Mouse (Mus musculus) neural tube, embryonic 14.5 days (tissue): ENCODE results near the gene Casc3. TPM values are rescaled to one million over a fixed set of nuclear protein-coding genes. Genes with fewer than 3 reads are reported as not detected.

Experiments used
- ATAC-seq: fragments of 200-750 bp; cut with Nextera tagmentation; 2 replicates; pipeline ENCODE4 v1.8.0; 2017; ENCODE audit warnings: low read depth, mild to moderate bottlenecking, moderate TSS enrichment, moderate library complexity
- H3K27ac ChIP-seq: fragments of 300-500 bp; sonication (generic); 2 replicates; pipeline ENCODE4 v1.5.1; 2014; ENCODE audit warnings: low read depth, mild to moderate bottlenecking, control low read depth, low read length, moderate library complexity, mixed read lengths
- H3K27me3 ChIP-seq: fragments of 300-500 bp; sonication (generic); 2 replicates; pipeline ENCODE4 v1.6.1; 2014; ENCODE audit warnings: low read length; ENCODE audit not compliant: control insufficient read depth, insufficient read depth
- H3K36me3 ChIP-seq: fragments of 300-500 bp; sonication (generic); 2 replicates; pipeline ENCODE4 v1.6.1; 2014; ENCODE audit warnings: low read length, mixed read lengths; ENCODE audit not compliant: control insufficient read depth, insufficient read depth
- H3K4me1 ChIP-seq: fragments of 300-500 bp; sonication (generic); 2 replicates; pipeline ENCODE4 v1.6.1; 2014; ENCODE audit warnings: low read length; ENCODE audit not compliant: control insufficient read depth, insufficient read depth
- H3K4me2 ChIP-seq: fragments of 300-500 bp; sonication (generic); 2 replicates; pipeline ENCODE4 v1.6.1; 2014; ENCODE audit warnings: mild to moderate bottlenecking, low read depth, low read length, control low read depth
- H3K4me3 ChIP-seq: fragments of 300-500 bp; sonication (generic); 2 replicates; pipeline ENCODE4 v1.5.1; 2014; ENCODE audit warnings: low read depth, low read length, control low read depth, mixed read lengths
- H3K9ac ChIP-seq: fragments of 300-500 bp; sonication (generic); replicated peaks from 2 replicates; pipeline ENCODE4 v1.6.1; 2014; ENCODE audit warnings: low read depth, mild to moderate bottlenecking, control low read depth, low read length, mixed read lengths
- H3K9me3 ChIP-seq: fragments of 300-500 bp; sonication (generic); 2 replicates; pipeline ENCODE4 v1.6.1; 2016; ENCODE audit warnings: low read length; ENCODE audit not compliant: control insufficient read depth
- WGBS: fragments of 180-500 bp; shearing (Covaris S2); extraction: QIAGEN DNeasy Blood & Tissue Kit; methylation state at CpG from one replicate; pipeline ENCODE4 v1.1.7; 2014; 5-methylcytosine and 5-hydroxymethylcytosine counted together
- polyA plus RNA-seq: library from polyadenylated mRNA; unstranded; fragments of >200 nt; fragmentation: Nextera tagmentation; extraction: Ambion mirVana; gene quantifications from 2 replicates; pipeline ENCODE4 v1.2.1, GENCODE M21; 2014

Casc3 gene
- polyA plus RNA-seq, 1 experiment from 2014 or later: 47.9 TPM

DNA sequence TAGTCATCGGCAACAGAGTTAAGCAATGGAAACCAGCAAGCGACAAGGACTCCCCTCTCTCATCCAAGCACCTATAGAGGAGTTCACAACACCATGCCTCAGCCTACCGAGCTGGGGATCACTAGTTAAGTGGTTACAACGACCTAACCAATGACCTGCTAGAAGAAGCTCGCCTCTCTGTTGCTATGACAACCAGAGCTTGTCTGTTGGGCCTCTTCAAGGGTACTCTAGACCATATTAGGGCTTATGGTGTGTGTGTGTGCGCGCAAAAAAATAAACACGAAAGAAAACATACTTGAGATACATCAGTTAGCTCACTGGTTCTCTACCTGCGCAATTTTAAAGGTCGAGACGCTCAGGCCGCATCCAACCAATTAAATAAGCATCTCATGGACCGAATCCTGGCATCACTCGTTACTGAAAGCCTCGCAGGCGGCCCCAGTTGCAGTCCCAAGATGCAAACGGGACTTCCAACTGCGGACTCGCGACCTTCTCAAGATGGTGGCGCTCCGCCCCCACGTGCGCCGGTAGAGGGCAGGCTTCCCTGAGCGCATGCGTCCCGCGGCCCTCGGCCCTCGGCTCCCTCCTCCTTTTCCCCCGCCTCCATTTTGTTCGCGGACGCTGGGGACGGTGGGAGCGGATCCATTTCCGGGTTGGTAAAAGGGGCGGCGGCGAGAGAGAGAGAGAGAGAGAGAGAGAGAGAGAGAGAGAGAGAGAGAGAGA lies 58.5 kb downstream of the Casc3 start, which contains the start of gene Wipf2:
Wipf2 (plus strand) TSS at position 611 of the 723 bp plus-strand sequence.
- peak within 1 kb of the TSS; percentile 74 for H3K9ac ChIP-seq
- WGBS: 6% methylated on average over 41 of the region's 41 CpGs
- peak within 1 kb of the TSS; percentile 90 for H3K27ac ChIP-seq
- peak; percentile 91 for ATAC-seq
- H3K4me2 ChIP-seq: peak within 1 kb of the TSS; percentile 65
- H3K36me3 ChIP-seq: no peaks in the 10 kb centered on the region
- no peaks in the 10 kb centered on the region for H3K9me3 ChIP-seq
- no peaks in the 10 kb centered on the region for H3K27me3 ChIP-seq
- H3K4me3 ChIP-seq: peak within 1 kb of the TSS; percentile 56
- peaks cover 8% of the 10 kb centered on the region; the same call in 1 of the 2 replicates for H3K4me1 ChIP-seq

DNA sequence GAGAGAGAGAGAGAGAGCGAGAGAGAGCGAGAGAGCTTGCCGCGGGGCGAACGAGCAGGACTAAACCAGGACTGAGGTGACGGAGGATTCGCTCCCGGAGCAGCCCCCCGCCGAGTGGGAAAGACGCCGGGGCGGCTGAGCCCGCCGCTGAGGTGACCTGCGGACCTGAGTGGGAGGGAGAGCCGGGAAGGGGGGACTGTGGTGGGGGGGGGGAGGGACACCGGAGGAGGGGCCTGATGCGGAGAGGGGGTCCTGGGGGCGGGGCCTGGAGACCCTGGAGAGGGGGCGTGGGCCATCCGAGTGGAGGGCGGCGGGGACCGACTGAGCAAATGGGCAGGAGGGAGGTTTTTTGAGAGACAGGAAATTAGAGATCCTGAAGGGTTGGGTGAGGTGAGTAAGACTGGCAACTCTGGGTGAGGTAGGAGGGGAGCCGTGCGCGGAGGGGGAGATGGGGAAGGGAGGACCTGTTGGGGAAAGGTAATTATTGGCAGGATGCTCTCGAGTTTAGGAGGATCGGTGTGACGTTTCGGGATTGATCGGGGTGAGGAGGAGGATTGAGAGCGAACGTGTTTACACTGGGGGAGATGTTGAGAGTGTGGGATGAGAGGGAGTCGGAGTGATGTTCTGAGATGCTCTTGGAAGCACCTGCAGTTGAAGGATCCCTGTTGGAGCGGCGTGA lies 59.2 kb downstream of the Casc3 start:
- Histone ChIP-seq H3K4me2 (peak overlapping the region; percentile 65), H3K4me1 (peaks cover 8% of the 10 kb centered on the region; the same call in 1 of the 2 replicates), H3K9ac (peak overlapping the region; percentile 74), H3K27ac (peak overlapping the region; percentile 90), H3K36me3 (peaks cover 4% of the 10 kb centered on the region; the same call in 1 of the 2 replicates), H3K9me3 (no peaks in the 10 kb centered on the region), H3K4me3 (peak overlapping the region; percentile 56), H3K27me3 (no peaks in the 10 kb centered on the region)
- peak; percentile 73 for ATAC-seq
- WGBS: 0% methylated on average over 31 of the region's 39 CpGs

DNA sequence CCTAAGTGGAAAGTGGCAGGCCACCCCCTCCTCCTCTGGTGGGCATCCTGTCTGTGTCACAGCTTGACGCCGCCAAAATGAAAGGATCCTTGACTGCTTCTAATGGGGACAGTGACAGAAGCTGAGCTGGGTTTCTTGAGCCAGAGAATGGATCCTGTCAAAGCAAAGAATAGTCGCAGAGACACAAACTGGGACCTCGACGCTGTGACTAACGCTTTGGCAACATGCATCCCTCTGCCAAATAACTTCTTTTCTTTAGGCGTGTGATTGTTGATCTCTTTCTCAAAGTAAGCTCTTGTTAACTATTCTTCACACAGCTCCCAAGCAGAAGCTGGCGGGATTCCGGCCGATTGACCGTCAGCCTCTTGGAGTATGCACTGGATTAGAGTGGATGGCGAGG lies 62.6 kb downstream of the Casc3 start:
- peaks cover 8% of the 10 kb centered on the region; the same call in 1 of the 2 replicates for H3K36me3 ChIP-seq
- ATAC-seq: peak; percentile 12; the same call in 1 of the 2 replicates
- no peak overlapping the region for H3K9ac ChIP-seq
- H3K4me2 ChIP-seq: no peak overlapping the region
- H3K9me3 ChIP-seq: no peaks in the 10 kb centered on the region
- H3K27me3 ChIP-seq: no peaks in the 10 kb centered on the region
- peaks cover 8% of the 10 kb centered on the region; the same call in 1 of the 2 replicates for H3K4me1 ChIP-seq
- 42% methylated on average over 12 of the region's 12 CpGs for WGBS
- no peak overlapping the region for H3K4me3 ChIP-seq
- H3K27ac ChIP-seq: no peak overlapping the region

DNA sequence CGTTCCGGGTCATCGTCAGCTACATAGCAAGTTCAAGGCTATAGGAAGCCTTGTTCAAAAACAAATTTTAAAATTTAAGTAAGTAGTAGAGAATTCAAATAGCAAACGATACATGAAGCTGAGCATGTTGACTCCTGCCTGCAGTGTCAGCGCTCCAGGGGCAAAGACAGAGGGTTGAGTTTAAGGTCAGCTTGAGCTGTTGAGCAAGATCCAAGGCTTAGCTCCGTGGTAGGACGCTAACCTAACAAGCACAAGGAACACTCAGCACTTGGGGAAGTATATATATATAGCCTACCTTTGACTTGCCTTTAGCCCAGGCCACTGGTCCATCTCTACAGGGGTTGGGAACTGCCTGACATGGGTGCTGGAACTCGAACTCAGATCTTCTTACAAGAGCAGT lies 65.2 kb downstream of the Casc3 start:
- Histone ChIP-seq H3K4me2 (no peak overlapping the region), H3K9me3 (no peaks in the 10 kb centered on the region), H3K9ac (no peak overlapping the region), H3K36me3 (peaks cover 8% of the 10 kb centered on the region; the same call in 1 of the 2 replicates), H3K4me3 (no peak overlapping the region), H3K27ac (no peak overlapping the region), H3K27me3 (no peaks in the 10 kb centered on the region), H3K4me1 (no peaks in the 10 kb centered on the region)
- WGBS: 96% methylated on average over 8 of the region's 8 CpGs
- ATAC-seq: no peak

DNA sequence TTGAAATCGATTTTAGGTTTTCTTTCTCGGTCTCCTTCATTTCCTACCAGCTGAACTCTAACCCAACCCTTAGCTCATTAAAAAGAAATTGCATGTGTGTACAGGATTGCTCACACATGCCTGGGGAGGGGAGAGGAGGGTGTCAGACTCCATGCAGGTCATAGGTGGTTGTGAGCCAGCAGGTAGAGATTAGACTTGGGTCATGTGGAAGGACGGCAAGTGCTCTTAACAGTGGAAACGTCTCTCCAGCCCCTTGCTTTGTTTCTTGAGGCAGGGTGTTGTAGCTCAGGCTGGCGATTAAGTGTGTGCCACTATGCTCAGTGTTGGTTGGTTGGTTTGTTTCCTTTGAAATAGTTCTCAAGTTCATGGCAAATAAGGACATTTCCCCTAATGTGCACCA lies 66.1 kb downstream of the Casc3 start:
- H3K4me1 ChIP-seq: no peaks in the 10 kb centered on the region
- H3K27me3 ChIP-seq: no peaks in the 10 kb centered on the region
- H3K9me3 ChIP-seq: no peaks in the 10 kb centered on the region
- H3K4me2 ChIP-seq: no peak overlapping the region
- no peak overlapping the region for H3K9ac ChIP-seq
- WGBS: 82% methylated on average over 5 of the region's 5 CpGs
- no peak overlapping the region for H3K4me3 ChIP-seq
- no peak overlapping the region for H3K27ac ChIP-seq
- ATAC-seq: no peak
- H3K36me3 ChIP-seq: peaks cover 8% of the 10 kb centered on the region; the same call in 1 of the 2 replicates

DNA sequence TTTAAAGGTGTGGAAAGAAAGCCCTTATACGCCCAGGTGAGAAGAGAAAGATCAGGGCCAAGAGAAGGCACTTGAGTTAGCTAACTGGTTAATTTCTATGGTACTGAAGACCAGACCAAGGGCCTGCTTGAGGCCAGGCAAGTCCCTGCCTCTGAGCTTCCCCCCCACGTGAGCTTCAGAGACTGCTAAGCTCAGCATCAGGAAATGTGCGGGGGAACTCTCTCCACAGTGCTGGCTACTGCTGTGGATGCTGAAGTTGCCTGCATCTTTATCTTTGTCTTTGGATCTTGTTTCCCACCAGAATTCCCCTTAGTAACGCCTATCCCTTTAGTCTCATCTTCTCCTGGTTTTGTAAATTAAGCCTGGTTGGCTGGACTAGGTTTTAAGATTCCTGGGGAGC lies 66.7 kb downstream of the Casc3 start:
- WGBS: 72% methylated on average over 4 of the region's 4 CpGs

DNA sequence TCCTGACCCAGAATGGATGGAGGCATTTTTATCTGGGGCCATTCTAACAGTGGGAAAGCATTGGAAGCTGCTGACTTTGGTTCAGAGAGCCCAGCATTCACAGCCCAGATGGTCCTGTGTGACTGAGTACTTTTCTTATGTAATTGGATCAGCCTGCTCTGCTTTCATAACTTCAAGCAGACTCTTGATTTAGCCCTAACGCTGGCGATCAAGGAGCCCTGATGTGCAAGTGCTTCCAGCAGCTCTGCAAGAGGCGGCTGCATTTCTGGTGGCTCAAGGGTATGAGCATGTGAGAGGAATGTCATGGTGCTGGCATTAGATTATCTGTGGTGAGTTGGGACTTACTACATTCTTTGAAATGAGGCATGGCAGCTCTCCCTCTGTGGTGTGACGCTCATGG lies 67.3 kb downstream of the Casc3 start:
- H3K36me3 ChIP-seq: peaks cover 8% of the 10 kb centered on the region; the same call in 1 of the 2 replicates
- no peak overlapping the region for H3K4me2 ChIP-seq
- no peak overlapping the region for H3K27ac ChIP-seq
- no peaks in the 10 kb centered on the region for H3K27me3 ChIP-seq
- H3K9me3 ChIP-seq: no peaks in the 10 kb centered on the region
- no peak overlapping the region for H3K4me3 ChIP-seq
- no peaks in the 10 kb centered on the region for H3K4me1 ChIP-seq
- no peak for ATAC-seq
- no peak overlapping the region for H3K9ac ChIP-seq
- WGBS: 72% methylated on average over 4 of the region's 4 CpGs

More for the DNA sequence above, 66.7 kb downstream of the Casc3 start:
- Histone ChIP-seq H3K4me1 (no peaks in the 10 kb centered on the region), H3K9ac (no peak overlapping the region), H3K4me3 (no peak overlapping the region), H3K36me3 (peaks cover 8% of the 10 kb centered on the region; the same call in 1 of the 2 replicates), H3K9me3 (no peaks in the 10 kb centered on the region), H3K27ac (no peak overlapping the region), H3K4me2 (no peak overlapping the region), H3K27me3 (no peaks in the 10 kb centered on the region)
- no peak for ATAC-seq

DNA sequence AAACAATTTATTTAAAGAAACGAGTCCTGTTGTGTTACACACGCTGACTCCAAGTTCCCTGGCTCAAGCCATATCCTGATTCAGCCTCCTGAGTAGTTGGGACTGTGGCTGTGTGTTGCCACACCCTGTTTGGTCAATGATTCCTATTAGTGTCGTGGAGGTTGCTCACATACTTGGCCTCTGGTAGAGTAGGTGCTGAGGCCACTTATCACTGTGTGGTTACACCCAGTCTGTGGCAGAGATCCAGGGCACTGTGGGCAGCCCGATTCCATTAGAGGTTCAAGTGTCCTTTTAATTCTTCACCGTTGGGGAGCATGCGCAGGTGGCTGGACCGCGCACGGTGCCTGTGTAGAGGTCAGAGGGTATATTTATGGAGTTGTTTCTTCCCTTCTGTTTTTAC lies 69.2 kb downstream of the Casc3 start:
- Histone ChIP-seq H3K4me3 (no peak overlapping the region), H3K27me3 (no peaks in the 10 kb centered on the region)
- ATAC-seq: no peak

DNA sequence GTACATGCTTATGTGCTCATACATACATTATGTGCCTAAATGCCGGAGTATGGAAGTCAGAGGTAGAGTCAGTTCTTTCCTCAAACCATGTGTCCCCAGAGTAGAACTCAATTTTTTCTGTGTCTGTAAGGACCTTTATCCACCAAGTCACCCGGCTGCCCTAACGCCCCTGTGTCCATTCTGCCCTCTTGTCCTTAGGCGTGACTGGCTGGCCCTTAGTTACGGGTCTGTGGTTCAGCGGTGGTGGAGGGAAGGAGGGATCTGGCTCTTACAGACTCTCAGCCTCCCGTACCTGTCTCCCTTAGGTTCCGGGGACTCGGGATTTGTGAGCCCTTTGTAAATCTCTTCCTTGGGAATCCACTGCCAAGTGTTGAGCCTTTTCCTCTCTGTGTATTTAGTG lies 72.3 kb downstream of the Casc3 start:
- Histone ChIP-seq H3K36me3 (0 out of 2 replicates have a peak, but pooled peaks cover under 1% of the 10 kb centered on the region), H3K27ac (no peak overlapping the region), H3K27me3 (no peaks in the 10 kb centered on the region), H3K9me3 (no peaks in the 10 kb centered on the region), H3K4me1 (no peaks in the 10 kb centered on the region), H3K4me2 (no peak overlapping the region), H3K9ac (no peak overlapping the region), H3K4me3 (no peak overlapping the region)
- 76% methylated on average over 9 of the region's 9 CpGs for WGBS
- ATAC-seq: no peak

More for the DNA sequence above, 69.2 kb downstream of the Casc3 start:
- H3K36me3 ChIP-seq: peaks cover 3% of the 10 kb centered on the region; the same call in 1 of the 2 replicates
- 95% methylated on average over 9 of the region's 9 CpGs for WGBS
- H3K9ac ChIP-seq: no peak overlapping the region
- H3K4me2 ChIP-seq: no peak overlapping the region
- H3K9me3 ChIP-seq: no peaks in the 10 kb centered on the region
- no peak overlapping the region for H3K27ac ChIP-seq
- H3K4me1 ChIP-seq: no peaks in the 10 kb centered on the region
